Mouse (Mus musculus) embryo, embryonic 11 days (tissue): ENCODE results near the gene Ms4a2.

ENCODE experiments used
- DNase-seq: peaks from one replicate; pipeline ENCODE4 v3.0.0-alpha.2; 2015

The Ms4a2 gene

GRCm38 (mm10) chr19:11623551-11623950 lies at the start of gene Ms4a2:
Gene Ms4a2 (minus strand): TSS chr19:11623719.
- no peak for DNase-seq

DNA sequence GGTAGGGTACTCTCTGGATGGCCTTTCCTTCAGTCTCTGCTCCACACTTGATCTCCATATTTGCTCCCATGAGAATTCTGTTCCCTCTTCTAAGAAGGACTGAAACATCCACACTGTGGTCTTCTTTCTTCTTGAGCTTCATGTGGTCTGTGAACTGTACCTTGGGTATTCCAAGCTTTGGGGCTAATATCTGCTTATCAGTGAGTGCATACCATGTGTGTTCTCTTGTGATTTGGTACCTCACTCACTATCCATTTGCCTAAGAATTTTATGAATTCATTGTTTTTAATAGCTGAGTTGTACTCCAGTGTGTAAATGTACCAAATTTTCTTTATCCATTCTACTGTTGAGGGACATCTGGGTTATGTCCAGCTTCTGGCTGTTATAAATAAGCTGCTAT lies 38.0 kb upstream of the Ms4a2 start:
- no peak for DNase-seq

- no peak for DNase-seq
Observed at GRCm38 (mm10) chr19:11660459-11660858, 36.9 kb upstream of the Ms4a2 start, which contains the start of gene Oosp2. Gene Oosp2 (minus strand): TSS chr19:11660559.

DNA sequence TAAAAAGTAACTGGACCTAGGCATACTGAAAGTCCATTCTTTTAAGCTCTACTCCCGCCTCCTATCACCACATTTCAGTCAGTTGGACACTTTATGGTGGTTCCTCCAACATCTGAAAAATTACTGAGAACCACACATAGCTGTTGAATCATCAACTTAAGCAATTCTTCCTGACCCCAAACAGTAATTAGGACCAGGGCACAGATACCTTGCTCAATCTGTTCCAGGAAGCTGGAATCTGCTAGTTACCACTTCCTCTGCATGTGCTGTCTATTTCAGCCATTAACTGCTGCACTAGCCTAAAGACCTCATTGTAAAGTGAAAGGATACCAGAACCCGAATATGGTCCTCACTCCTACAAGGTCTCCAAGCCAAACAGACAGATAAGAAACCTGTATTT lies 35.6 kb upstream of the Ms4a2 start:
- no peak for DNase-seq

DNA sequence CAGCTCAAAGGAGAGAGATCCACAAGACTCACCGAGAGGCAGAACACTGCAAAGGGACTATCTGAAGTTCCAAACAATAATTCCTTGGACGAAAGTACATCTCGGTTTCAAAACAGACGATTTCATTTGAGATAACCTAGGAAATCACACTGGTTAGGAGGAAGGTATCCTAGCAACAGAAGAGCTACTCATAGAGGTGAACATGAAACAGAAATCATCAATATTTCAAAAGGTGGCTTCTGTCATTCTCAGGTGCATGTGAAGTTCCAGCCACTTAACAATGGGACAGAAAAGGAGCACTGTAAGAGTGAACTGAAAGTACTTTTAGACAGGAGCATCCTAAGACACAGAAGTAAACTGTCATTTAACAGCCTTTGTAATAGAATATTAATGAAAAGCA lies 26.0 kb upstream of the Ms4a2 start:
- DNase-seq = no peak

DNA sequence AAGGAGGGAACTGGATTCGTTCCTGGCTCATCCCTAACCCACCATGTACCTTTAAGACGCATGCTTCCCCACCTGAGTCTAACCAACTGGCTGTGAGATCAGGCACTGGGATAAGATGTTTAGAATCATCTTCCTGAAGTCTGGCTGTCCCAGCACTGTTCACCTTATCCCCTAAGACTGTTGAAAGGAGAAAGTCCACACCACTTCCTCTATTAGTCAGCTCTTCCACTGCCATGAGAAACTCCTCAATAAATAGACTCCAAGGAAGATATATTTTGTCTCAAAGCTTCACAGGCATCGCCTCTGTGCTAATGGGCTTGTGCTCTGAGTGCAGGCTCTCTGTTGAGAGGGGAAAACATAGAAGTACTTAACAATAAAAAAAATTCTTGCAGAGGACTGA lies 22.6 kb upstream of the Ms4a2 start:
- no peak for DNase-seq

DNA sequence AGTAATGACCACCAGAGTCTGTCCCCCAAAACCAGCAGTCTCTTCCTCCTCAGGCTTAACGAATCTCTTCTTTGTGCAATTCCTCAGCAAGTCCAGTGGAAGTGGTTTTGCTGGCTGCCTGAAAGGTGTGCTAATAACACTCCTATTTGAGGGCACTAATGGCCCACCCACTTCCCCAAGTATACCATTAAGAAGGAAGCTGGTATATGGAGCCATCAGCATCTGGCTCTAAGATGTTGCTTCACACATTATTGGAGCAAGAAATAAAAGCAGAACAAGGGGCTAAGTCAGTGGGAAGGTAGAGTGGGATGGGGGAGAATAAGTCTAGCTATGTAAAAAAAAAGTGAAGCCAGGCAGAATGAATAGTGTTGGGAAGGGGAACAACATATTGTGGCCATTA lies 17.2 kb upstream of the Ms4a2 start, which contains the start of gene Ms4a3:
Gene Ms4a3, minus strand, starts transcription at position 120 of the 400 bp plus-strand sequence.
- DNase-seq = no peak

DNA sequence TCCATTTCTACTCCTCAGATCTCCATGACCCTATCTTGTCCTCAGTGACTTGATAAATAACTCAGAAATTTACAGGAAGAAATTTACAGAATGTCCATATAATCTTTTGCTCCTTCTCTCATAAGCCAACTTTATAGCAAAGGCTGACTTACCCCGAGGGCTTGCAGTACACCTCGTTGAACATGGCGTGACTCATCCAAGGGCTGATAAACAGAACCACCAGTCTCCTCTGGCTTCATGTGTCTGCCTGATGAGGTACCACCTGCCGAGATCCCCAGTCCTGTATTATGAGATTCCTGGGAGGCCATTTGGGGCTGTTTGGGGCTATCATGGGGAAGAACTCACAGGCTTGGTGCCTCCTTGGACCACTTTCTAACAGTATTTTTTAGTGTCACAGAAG lies 15.5 kb upstream of the Ms4a2 start:
- no peak for DNase-seq

GRCm38 (mm10) chr19:11635572-11635971 lies 12.1 kb upstream of the Ms4a2 start:
- no peak for DNase-seq

DNA sequence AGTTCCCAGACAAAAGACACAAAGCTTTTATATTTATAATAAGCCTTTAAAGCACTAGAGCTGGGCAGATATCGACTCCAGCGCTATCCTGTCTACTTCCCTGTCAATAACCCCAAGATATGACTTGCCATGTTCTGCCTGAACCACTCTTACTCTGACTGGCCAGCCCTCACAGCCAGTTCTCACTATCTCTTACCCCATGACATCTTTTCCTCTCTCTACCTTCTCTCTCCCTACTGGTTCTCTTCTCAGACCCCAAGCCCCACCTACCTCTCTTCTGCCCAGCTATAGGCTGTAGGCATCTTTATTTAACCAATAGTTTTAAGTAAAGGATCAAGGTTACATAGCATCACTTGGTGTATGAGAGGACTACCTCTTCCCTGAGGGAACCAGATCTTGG lies 10.8 kb upstream of the Ms4a2 start:
- no peak for DNase-seq

DNA sequence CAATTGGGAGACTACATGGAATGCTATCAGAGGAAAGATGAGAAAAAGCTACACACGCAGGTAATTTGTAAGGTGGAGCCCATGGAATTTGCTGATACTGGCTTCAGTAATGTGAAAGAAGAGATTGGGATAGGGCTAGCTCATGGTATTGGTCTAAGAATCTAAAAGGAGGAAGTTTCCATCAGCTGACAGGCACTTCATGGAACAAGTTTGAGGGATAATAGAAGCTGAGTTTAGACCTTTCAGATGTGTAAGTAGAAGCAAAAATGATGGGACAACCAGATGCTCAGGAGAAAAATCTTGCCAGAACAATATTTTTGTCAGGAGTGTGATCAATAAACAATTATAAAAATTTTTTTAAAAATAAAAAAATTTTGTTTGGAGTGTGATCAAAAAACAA lies 10.2 kb upstream of the Ms4a2 start:
- no peak for DNase-seq

DNA sequence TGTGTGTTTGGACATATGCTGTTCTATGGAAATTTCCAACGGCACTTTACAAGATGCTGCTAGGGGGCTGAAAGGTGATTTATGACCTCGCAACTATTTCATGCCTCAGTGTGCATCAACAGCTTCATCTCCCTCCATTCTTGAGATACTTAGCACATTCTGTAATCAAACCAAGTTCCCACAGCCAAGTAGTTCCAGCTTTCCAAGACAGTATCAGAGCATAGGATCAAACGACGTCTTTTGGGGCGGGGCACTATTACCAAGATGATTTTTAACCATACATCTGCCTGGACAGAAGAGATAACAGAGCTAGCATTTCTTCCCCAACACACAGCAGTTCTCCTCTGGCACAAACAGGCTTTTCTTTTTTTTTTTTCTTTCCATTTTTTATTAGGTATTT lies 1.7 kb upstream of the Ms4a2 start:
- no peak for DNase-seq

GRCm38 (mm10) chr19:11624800-11625199 lies 1.3 kb upstream of the Ms4a2 start:
- no peak for DNase-seq

DNA sequence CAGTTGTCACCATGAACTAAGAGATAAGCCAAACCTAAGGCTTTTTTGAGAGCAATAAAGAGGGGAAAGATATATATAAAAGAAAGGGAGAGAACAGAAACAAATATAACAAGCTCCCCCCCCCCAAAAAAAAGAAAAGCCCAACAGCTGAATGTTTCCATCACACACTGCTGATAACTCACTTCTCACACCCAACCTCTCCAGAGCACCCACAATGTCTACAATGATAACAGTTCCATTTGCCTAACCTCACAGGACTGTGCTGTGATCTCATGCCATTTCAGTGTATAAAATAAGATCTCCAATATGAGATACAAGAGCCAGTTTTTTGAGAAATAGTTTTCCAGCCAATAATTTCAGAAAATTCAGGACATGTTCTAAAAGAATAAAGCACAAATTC lies 5.5 kb downstream of the Ms4a2 start:
- DNase-seq = no peak

- DNase-seq = no peak
Observed at GRCm38 (mm10) chr19:11614805-11615204, 8.7 kb downstream of the Ms4a2 start.

- DNase-seq = no peak
Observed at GRCm38 (mm10) chr19:11613776-11614443, 9.6 kb downstream of the Ms4a2 start.

- no peak for DNase-seq
Observed at GRCm38 (mm10) chr19:11613084-11613483, 10.4 kb downstream of the Ms4a2 start.

DNA sequence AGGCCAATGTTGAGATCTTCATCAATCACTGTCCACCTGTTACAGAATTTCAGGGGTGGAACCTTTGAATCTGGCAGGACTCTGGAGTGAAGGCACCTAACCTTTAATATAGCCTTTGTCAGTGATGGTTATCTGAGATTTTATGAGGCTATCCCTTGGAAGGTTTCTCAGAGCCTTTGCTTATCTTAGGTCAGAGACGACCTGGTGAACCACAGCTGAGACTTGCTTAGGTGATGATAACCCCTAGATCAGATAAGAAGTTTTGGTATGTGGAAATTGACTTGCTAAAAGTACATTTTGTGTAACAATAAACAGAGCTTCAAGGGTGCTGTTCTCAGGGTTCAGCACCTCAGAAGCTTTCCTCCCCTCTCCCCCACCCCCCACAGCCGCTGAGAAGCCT lies 11.2 kb downstream of the Ms4a2 start:
- DNase-seq = no peak

- DNase-seq = peak; percentile 78
Observed at GRCm38 (mm10) chr19:11611541-11611945, 12.0 kb downstream of the Ms4a2 start.

GRCm38 (mm10) chr19:11608172-11608571 lies 15.3 kb downstream of the Ms4a2 start:
- DNase-seq = peak; percentile 54

GRCm38 (mm10) chr19:11604603-11605002 lies 18.9 kb downstream of the Ms4a2 start, which contains the start of gene Ms4a6d:
Gene Ms4a6d (minus strand): TSS chr19:11604849.
- no peak for DNase-seq

DNA sequence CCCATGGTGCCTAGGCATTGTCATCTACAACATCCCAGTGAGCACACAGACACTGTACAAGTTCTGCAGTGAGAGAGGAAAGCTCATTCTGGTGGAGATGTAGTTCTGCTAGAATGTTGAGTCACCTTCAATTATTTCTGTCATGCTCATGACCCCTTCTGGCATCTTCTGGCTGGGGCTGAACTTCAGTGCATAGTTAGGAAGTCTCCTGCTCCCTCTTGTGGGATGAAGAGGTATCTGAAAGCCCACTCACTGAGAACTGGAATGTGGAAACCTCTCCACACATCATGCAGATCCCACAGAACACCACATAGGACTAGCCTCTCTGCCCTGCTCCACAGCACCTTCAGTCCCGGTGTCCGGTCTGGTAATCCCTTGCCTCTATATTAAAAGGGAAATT lies 21.5 kb downstream of the Ms4a2 start:
- peak; percentile 24 for DNase-seq

DNA sequence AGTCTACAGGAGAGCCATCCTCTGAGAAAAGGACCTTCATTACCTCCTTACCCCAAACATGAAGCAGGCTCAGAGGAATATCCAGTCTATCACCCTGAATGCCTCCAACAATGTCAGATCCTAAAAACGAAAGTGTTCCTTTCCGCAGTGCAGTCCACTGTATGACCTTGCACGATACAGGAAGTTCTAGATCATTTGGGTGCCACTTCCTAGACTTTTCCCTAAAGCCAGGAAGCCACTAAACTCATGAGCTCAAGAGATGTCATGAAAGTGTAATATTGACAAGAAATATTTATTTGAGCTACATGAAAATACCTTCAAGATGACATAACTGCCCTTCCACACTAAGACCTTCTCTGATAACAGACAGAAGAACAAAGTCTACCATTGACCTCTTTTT lies 22.2 kb downstream of the Ms4a2 start:
- DNase-seq = no peak

DNA sequence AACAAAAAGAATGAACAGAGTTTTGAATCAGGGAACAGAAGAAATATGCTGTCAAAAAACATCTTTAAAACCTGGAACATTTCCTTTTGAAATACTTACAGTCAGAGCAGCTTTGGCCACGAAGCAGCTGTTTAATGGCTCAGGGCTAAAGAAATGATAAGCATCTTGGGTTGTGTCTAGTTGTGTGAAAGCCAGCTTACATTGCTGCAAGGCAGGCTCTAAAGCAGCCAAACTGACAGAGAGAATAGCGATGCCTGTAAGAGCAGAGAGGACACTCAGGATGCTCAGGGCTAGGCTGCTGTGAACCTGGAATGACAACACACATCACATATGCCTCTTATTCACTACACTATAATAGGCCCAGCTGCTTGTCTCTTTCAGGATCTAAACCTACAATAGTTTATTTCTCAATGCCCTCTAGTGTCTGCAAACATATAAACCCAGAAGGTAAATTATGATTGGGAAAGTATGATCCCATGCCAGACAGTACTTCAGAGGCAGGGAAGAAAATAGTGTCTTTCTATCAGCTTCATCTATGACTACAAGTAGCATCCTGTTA lies 33.5 kb downstream of the Ms4a2 start:
- no peak for DNase-seq

- DNase-seq = no peak
Observed at GRCm38 (mm10) chr19:11589205-11589604, 34.3 kb downstream of the Ms4a2 start.
